Mouse (Mus musculus) stomach, embryonic 16.5 days (tissue): ENCODE data around the gene Kcnj3. TPM values are rescaled to one million over a fixed set of nuclear protein-coding genes. Genes with fewer than 3 reads are reported as not detected.

Source experiments
- ATAC-seq: fragments of 200-750 bp; cut with Nextera tagmentation; 2 replicates; pipeline ENCODE4 v1.8.0; 2017; ENCODE audit warnings: moderate number of reproducible peaks, moderate TSS enrichment; ENCODE audit not compliant: insufficient read depth, low FRiP score
- H3K27ac ChIP-seq: fragments of 300-500 bp; sonication (generic); 2 replicates; pipeline ENCODE4 v1.5.1; 2014; ENCODE audit warnings: low read length
- H3K27me3 ChIP-seq: fragments of 300-500 bp; sonication (generic); 2 replicates; pipeline ENCODE4 v1.6.1; 2014; ENCODE audit warnings: low read length, control low read depth, mixed read lengths; ENCODE audit not compliant: control insufficient read depth, insufficient read depth
- H3K36me3 ChIP-seq: fragments of 300-500 bp; sonication (generic); 2 replicates; pipeline ENCODE4 v1.6.1; 2014; ENCODE audit warnings: low read length; ENCODE audit not compliant: control insufficient read depth, insufficient read depth
- H3K4me1 ChIP-seq: fragments of 300-500 bp; sonication (generic); 2 replicates; pipeline ENCODE4 v1.6.1; 2014; ENCODE audit warnings: low read length, control low read depth, mixed read lengths; ENCODE audit not compliant: control insufficient read depth, insufficient read depth
- H3K4me2 ChIP-seq: fragments of 300-500 bp; sonication (generic); 2 replicates; pipeline ENCODE4 v1.6.1; 2014; ENCODE audit warnings: low read depth, low read length, mixed read lengths
- H3K4me3 ChIP-seq: fragments of 300-500 bp; sonication (generic); replicated peaks from 2 replicates; pipeline ENCODE4 v1.5.1; 2014; ENCODE audit warnings: mild to moderate bottlenecking, low read length
- H3K9ac ChIP-seq: fragments of 300-500 bp; sonication (generic); 2 replicates; pipeline ENCODE4 v1.6.1; 2014; ENCODE audit warnings: low read length
- H3K9me3 ChIP-seq: fragments of 300-500 bp; sonication (generic); replicated peaks from 2 replicates; pipeline ENCODE4 v1.6.1; 2016; ENCODE audit warnings: low read length, control low read depth; ENCODE audit not compliant: control insufficient read depth
- WGBS: fragments of 180-500 bp; shearing (Covaris S2); extraction: QIAGEN DNeasy Blood & Tissue Kit; methylation state at CpG from one replicate; pipeline ENCODE4 v1.1.7; 2014; 5-methylcytosine and 5-hydroxymethylcytosine counted together
- polyA plus RNA-seq: library from polyadenylated mRNA; unstranded; fragments of >200 nt; fragmentation: Nextera tagmentation; extraction: Ambion mirVana; gene quantifications from 2 replicates; pipeline ENCODE4 v1.2.1, GENCODE M21; 2015

Kcnj3 gene
- polyA plus RNA-seq, 1 experiment from 2014 or later = 0.43 TPM

DNA sequence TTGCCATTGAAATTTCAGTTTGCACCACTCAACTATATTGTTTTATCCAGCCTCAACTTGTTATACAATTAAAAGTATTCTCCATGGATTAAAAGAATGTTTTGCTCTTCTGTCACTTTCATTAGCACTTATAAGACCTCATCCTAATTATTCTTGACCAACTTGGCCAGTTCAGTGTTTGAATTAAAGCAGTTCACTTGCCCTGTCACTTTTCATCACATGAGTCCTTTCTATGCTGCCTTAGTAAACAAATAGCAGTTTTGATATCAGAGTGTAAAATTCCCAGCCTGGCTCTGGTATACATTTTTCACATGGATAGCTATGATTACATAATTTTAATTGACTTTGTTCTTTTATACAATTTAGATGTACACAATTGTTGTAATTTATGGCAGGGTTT is 3.4 kb downstream of the Kcnj3 start:
- Histone ChIP-seq H3K27ac (no peak overlapping the region), H3K4me3 (no peak overlapping the region), H3K36me3 (no peaks in the 10 kb centered on the region), H3K4me1 (0 out of 2 replicates have a peak, but pooled peaks cover 18% of the 10 kb centered on the region), H3K27me3 (peaks cover 27% of the 10 kb centered on the region), H3K9ac (no peak overlapping the region), H3K4me2 (no peak overlapping the region), H3K9me3 (no peaks in the 10 kb centered on the region)
- ATAC-seq = no peak

DNA sequence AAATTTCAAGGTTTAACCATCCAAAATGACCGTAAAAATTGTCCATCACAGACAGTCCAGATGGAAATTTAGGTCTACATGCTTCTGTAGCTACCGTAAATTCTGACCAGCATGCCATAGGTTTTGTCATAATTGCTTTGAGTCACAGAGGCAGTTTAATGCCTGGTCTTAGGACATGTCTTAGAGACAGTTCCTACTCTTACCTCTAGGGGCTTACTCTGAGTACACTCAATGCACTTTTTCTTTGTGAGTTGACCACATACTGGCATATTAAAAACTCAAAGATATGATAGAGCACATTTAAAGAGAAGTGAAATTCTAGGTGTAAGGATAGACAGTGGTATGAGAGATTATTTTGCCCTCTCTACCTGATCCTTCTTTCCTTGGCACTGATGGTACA is 6.2 kb downstream of the Kcnj3 start:
- Histone ChIP-seq H3K9ac (no peak overlapping the region), H3K27ac (no peak overlapping the region), H3K27me3 (peaks cover 10% of the 10 kb centered on the region), H3K4me3 (no peak overlapping the region), H3K9me3 (no peaks in the 10 kb centered on the region), H3K36me3 (no peaks in the 10 kb centered on the region), H3K4me1 (0 out of 2 replicates have a peak, but pooled peaks cover 5% of the 10 kb centered on the region), H3K4me2 (no peak overlapping the region)
- whole genome bisulfite sequencing = 84% methylated on average over 2 of the region's 2 CpGs
- ATAC-seq = no peak

DNA sequence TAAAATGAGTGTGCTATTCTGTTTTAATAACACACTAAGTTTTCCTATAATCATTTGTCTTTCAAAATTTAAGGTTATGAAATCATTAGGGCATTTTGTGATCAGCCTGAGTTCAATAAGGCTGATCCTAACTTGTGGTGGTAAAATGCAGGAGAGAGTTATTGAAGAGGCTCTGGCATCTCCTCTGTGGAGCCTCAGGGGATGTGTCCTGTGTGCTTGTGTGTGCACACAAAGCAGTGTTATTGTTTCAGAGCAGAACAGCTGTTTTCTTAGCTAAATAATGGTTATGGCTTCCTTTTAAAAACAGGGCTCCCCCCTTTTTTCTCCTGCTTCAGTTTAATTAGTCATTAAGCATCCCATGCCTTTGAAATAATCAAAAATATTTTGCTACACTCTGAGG is 11.5 kb downstream of the Kcnj3 start:
- Histone ChIP-seq H3K9me3 (no peaks in the 10 kb centered on the region), H3K27ac (no peak overlapping the region), H3K9ac (no peak overlapping the region), H3K36me3 (no peaks in the 10 kb centered on the region), H3K4me1 (no peaks in the 10 kb centered on the region), H3K4me2 (no peak overlapping the region), H3K4me3 (no peak overlapping the region), H3K27me3 (no peaks in the 10 kb centered on the region)
- ATAC-seq = no peak

DNA sequence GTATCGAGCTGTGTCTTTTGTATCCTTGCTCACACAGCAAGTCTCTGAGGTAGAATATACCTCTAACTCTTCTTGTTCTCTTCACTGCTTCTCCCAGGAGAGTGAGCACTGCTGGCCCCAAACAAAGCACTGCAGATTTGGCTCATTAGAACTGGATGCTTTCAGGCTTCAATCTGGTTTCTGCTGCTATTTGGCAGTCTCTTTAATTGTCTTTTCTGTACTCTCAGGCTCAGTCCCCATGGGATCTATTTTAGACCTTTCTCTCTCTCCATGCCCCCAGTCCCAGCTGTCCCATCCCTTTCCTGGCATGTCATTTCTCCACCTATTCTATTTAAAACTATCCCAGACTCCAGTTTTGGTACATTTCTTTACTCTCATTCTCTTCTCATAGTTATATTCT is 15.0 kb downstream of the Kcnj3 start:
- Histone ChIP-seq H3K36me3 (no peaks in the 10 kb centered on the region), H3K4me3 (no peak overlapping the region), H3K27ac (no peak overlapping the region), H3K27me3 (no peaks in the 10 kb centered on the region), H3K9ac (no peak overlapping the region), H3K9me3 (no peaks in the 10 kb centered on the region), H3K4me1 (no peaks in the 10 kb centered on the region), H3K4me2 (no peak overlapping the region)
- no peak for ATAC-seq
- 31% methylated on average over 1 of the region's 1 CpGs for WGBS

DNA sequence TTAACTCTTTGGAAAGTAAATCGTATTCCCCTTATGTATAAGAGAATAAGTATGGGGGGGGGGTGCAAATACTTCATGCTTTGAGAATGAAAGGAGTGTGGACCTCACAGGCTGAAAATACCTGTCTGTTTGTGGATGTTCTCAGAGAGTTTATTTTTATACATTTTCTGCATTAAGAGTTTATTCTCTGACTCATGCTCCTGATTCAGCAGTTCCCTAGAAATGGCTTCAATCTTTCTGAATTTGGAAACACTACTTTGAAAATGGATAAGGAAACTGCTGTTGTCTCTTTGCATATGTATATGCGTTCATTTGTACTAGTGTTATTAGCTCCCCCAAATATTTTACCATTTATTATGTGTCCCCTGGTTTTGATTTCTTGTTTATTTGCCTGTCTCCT is 23.4 kb downstream of the Kcnj3 start:
- 81% methylated on average over 2 of the region's 2 CpGs for WGBS

DNA sequence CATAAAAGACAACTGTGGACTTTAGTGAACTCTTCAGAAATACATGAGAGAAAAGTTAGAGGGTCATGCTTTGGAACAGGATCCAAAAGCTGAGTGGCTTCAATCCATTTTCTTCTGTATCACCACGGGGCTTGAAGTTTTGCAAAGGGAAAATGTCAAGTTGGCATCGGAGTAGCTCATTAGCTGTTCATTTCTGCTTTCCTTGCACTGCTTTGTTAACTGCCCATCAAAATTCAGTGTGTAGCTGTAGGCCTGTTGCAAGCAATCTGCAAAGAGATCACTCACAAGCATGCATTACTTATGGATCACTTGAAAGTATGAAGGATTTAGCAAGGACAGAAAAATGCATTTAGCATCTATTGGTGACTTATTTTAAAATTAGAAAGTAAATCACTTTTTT is 33.4 kb downstream of the Kcnj3 start:
- no peaks in the 10 kb centered on the region for H3K36me3 ChIP-seq
- H3K9ac ChIP-seq = no peak overlapping the region
- no peaks in the 10 kb centered on the region for H3K27me3 ChIP-seq
- ATAC-seq = no peak
- no peak overlapping the region for H3K4me2 ChIP-seq
- no peaks in the 10 kb centered on the region for H3K9me3 ChIP-seq
- 65% methylated on average over 2 of the region's 2 CpGs for WGBS
- no peak overlapping the region for H3K27ac ChIP-seq
- no peaks in the 10 kb centered on the region for H3K4me1 ChIP-seq
- no peak overlapping the region for H3K4me3 ChIP-seq

More for the DNA sequence above, 23.4 kb downstream of the Kcnj3 start:
- no peak overlapping the region for H3K9ac ChIP-seq
- no peak for ATAC-seq
- H3K4me1 ChIP-seq = no peaks in the 10 kb centered on the region
- no peak overlapping the region for H3K27ac ChIP-seq
- H3K9me3 ChIP-seq = no peaks in the 10 kb centered on the region
- no peaks in the 10 kb centered on the region for H3K36me3 ChIP-seq
- no peaks in the 10 kb centered on the region for H3K27me3 ChIP-seq
- H3K4me3 ChIP-seq = no peak overlapping the region
- no peak overlapping the region for H3K4me2 ChIP-seq

DNA sequence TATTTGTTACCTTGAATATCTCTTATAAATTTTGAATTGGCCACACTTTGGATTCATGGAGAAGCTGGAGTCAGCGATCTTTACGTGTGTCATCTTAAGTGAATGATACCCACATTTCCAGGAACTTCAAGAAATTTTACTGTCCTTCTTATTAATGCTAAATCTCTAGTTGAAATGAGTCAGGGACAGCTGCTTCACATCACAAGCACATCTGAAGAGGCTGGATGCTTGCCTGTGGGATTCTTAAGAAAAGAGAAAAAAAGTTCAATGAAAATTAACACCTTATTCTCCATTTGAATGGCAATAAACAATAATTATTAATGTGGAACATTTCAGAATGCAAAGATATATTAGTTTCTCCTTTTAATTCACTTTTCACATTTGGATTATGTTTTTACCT is 34.2 kb downstream of the Kcnj3 start:
- no peaks in the 10 kb centered on the region for H3K36me3 ChIP-seq
- H3K4me1 ChIP-seq = no peaks in the 10 kb centered on the region
- H3K9ac ChIP-seq = no peak overlapping the region
- H3K9me3 ChIP-seq = no peaks in the 10 kb centered on the region
- WGBS = 88% methylated on average over 2 of the region's 2 CpGs
- H3K4me2 ChIP-seq = no peak overlapping the region
- no peak overlapping the region for H3K4me3 ChIP-seq
- no peaks in the 10 kb centered on the region for H3K27me3 ChIP-seq
- H3K27ac ChIP-seq = no peak overlapping the region
- ATAC-seq = no peak

DNA sequence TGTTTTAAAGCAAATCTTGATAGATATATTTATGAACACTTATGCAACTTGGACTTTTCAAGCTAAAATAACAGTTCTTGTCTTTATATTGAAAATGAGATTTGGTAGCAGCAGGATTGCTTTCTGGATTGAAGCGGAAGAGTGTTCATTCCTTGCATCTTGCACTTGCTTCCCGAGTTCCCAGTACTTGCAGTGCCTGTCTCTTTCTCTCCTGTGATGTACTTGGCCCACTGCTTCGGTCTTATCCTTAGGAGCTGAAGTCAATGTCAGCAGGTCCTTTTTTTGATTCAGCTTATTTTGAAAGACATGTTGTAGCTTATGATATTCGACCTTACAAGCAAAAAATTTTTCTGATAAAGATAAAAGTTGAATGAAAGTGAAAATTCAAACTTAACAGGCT is 43.7 kb downstream of the Kcnj3 start:
- Histone ChIP-seq H3K27me3 (no peaks in the 10 kb centered on the region), H3K27ac (no peak overlapping the region), H3K4me1 (no peaks in the 10 kb centered on the region), H3K9ac (no peak overlapping the region), H3K36me3 (no peaks in the 10 kb centered on the region), H3K4me2 (no peak overlapping the region), H3K4me3 (no peak overlapping the region), H3K9me3 (no peaks in the 10 kb centered on the region)
- no peak for ATAC-seq
- WGBS = 76% methylated on average over 4 of the region's 4 CpGs

DNA sequence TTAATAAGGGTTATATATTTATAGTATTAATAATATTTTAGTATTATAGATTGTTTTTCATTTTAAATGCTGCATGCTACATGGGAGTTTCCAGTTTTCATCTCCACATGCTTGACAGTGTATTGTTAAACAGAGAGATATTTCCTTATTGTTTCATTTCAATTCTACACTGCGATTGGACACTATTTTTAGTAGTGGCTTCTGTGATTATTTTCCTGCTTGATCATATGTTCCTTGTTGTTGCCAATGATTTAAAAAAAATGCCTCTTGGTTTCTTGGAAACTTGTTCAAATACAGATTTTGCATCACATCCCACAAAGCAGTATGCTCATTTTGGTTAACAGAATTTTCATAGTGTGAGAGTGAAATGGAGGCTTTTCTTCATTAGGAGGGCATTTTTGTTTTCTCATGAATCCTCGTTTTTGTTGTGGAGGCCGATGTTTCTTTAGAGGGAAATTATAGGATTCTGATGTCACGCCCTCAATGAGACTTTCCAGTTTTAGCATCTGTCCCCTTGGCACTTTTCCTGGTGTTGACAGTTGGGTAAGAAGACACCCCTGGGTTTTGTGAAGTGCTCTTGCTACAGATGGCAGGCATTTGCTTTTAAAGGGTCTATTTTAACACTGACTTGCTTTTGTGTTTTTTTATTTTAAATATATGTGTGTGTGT is 44.3 kb downstream of the Kcnj3 start:
- WGBS = 81% methylated on average over 4 of the region's 4 CpGs
- H3K4me2 ChIP-seq = no peak overlapping the region
- H3K9ac ChIP-seq = no peak overlapping the region
- H3K27ac ChIP-seq = no peak overlapping the region
- H3K27me3 ChIP-seq = no peaks in the 10 kb centered on the region
- H3K4me3 ChIP-seq = no peak overlapping the region
- H3K36me3 ChIP-seq = no peaks in the 10 kb centered on the region
- H3K4me1 ChIP-seq = no peaks in the 10 kb centered on the region
- H3K9me3 ChIP-seq = no peaks in the 10 kb centered on the region
- ATAC-seq = no peak

DNA sequence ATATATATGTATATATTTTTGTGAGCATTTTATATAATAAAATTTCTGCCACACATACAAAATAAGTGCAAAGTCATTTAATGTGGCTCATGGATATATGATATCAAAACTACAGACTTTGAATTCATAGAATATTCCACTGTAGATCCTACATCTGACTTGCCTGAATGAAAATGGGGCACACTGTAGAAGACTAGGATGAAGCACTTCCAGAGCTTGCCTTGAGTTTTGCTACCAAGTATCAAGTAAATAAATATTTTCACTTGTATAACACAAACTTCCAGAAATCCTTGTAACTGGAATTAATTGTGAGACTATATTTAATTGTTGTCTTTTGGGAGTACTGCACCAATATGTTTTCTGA is 44.8 kb downstream of the Kcnj3 start:
- H3K27ac ChIP-seq = no peak overlapping the region
- H3K36me3 ChIP-seq = no peaks in the 10 kb centered on the region
- H3K9ac ChIP-seq = no peak overlapping the region
- H3K4me3 ChIP-seq = no peak overlapping the region
- no peaks in the 10 kb centered on the region for H3K4me1 ChIP-seq
- no peaks in the 10 kb centered on the region for H3K9me3 ChIP-seq
- no peak overlapping the region for H3K4me2 ChIP-seq
- H3K27me3 ChIP-seq = no peaks in the 10 kb centered on the region
- ATAC-seq = no peak
